Mouse (Mus musculus): ENCODE measurements around the gene Grm5. TPM values are rescaled to one million over a fixed set of nuclear protein-coding genes. Genes with fewer than 3 reads are reported as not detected.

The Grm5 gene
- total RNA-seq, 2 experiments from 2014 or later, result 0.04 TPM; not detected in 1

DNA sequence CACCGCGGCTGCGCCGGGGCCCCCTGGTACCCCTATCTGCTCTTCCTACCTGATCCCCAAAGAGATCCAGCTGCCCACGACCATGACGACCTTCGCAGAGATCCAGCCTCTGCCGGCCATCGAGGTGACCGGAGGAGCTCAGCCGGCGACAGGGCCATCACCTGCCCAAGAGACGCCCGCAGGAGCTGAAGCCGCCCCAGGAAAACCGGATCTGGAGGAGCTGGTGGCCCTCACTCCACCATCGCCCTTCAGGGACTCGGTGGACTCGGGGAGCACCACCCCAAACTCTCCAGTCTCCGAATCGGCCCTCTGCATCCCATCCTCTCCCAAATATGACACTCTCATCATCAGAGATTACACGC, 546.5 kb downstream of the Grm5 start:
- ATAC-seq (ENCODE audit: poor library complexity, severe bottlenecking), result no peak

DNA sequence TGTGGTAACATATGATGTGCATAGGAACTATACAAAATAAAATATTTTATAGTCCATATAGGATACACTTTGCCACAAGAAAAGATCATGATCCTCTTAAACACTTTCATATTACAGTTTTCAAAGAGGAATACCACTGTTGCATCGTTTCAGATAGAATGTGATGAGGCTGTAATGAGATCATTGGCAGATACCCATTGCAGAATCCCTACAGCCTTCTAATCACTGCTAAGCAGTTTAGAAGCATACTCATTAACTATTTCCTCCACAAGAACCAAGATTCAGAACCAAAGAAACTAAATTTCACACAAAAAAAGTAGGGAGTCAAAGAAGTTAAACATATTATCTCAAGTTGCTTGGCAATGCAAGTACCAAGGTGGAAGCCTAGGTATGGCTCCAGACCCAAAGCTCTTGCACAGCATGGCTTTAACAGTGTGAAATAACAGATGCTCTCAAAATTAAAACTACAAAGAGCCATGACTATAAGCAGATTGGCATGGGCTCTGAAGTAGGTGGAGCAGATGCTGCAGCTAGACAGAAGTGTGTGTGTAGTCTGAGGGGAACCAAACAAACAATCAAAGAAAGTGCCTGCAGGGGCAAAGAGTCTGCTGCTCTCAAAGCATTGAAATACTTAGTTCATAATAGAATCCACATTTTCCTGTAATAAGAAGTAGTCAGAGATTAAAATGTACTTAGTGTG, 575.7 kb downstream of the Grm5 start:
- ATAC-seq (ENCODE audit: poor library complexity, severe bottlenecking), result no peak

DNA sequence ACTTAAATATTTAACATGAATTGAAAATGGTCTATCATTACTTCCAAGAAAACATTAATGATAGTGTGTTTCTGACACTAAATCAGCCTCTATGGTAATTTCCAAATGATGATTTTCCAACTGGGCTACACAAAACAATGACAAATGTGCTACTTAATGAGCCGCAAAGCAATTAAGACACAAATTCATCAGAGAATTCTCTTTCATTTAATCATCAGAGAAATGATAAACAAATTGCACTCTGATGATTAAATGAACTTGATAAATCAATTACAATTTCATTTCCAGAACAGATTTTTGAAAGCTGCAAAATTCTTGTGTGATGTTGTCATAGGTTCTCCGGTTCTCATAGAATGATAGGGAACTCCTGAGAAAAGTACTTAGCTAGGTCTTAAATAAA, 577.6 kb downstream of the Grm5 start:
- no peak for ATAC-seq (ENCODE audit: poor library complexity, severe bottlenecking)

Other genes starting within 250 kb of the Grm5 start
- gene Tyr, start 90.7 kb upstream of the Grm5 start, total RNA-seq (2015), result not detected in 2 replicates
- not detected in 2 replicates for gene Tyr, start 90.7 kb upstream of the Grm5 start, total RNA-seq (2017)